Mouse (Mus musculus) ES-Bruce4 (cell line): ENCODE measurements around the gene Olfr237-ps1. TPM values are rescaled to one million over a fixed set of nuclear protein-coding genes. Genes with fewer than 3 reads are reported as not detected.
"Not testable (repeated sequence)": the region's sequence is repeated elsewhere in the genome, so short reads cannot be mapped to it uniquely, and the experiment has no call there.

Source experiments
- H3K27ac ChIP-seq: 2 replicates; pipeline ENCODE4 v1.5.1; 2012; ENCODE audit warnings: low read length, inconsistent platforms; ENCODE audit not compliant: insufficient read depth
- H3K27me3 ChIP-seq: 2 replicates; pipeline ENCODE4 v1.6.1; 2012; ENCODE audit warnings: mild to moderate bottlenecking, low read length, inconsistent platforms; ENCODE audit not compliant: control insufficient read depth, poor library complexity, insufficient read depth, severe bottlenecking
- H3K36me3 ChIP-seq: 2 replicates; pipeline ENCODE4 v1.6.1; 2012; ENCODE audit warnings: inconsistent platforms, mild to moderate bottlenecking, low read length, moderate library complexity; ENCODE audit not compliant: control insufficient read depth, poor library complexity, insufficient read depth, severe bottlenecking
- H3K4me1 ChIP-seq: one replicate; pipeline ENCODE4 v1.8.1; 2011; ENCODE audit warnings: low read length; ENCODE audit not compliant: control insufficient read depth, insufficient read depth
- H3K4me3 ChIP-seq: 2 replicates; pipeline ENCODE4 v1.5.1; 2011; ENCODE audit warnings: low read depth, mild to moderate bottlenecking, low read length
- H3K9ac ChIP-seq: 2 replicates; pipeline ENCODE4 v1.6.1; 2012; ENCODE audit warnings: low read depth, mild to moderate bottlenecking, inconsistent platforms; ENCODE audit not compliant: poor library complexity, severe bottlenecking
- H3K9me3 ChIP-seq: replicated peaks from 2 replicates; pipeline ENCODE4 v1.6.1; 2012; ENCODE audit warnings: mild to moderate bottlenecking, low read length, inconsistent platforms; ENCODE audit not compliant: control insufficient read depth, poor library complexity, insufficient read depth, severe bottlenecking
- CTCF ChIP-seq: IDR thresholded peaks from one replicate; pipeline ENCODE4 v1.8.1; 2011; ENCODE audit warnings: low read depth, low read length
- EP300 ChIP-seq: IDR thresholded peaks from 2 replicates; pipeline ENCODE4 v1.6.1; 2011; ENCODE audit warnings: low read depth, low read length; ENCODE audit not compliant: insufficient read depth
- POLR2A ChIP-seq: IDR thresholded peaks from one replicate; pipeline ENCODE4 v1.8.1; 2011; ENCODE audit warnings: low read length; ENCODE audit not compliant: insufficient read depth
- polyA plus RNA-seq: library from polyadenylated mRNA; stranded (reverse); fragments of >200 nt; gene quantifications from 2 replicates; pipeline ENCODE4 v1.2.4, GENCODE M21; 2011; ENCODE audit warnings: low read depth; ENCODE audit not compliant: missing spikeins, insufficient read depth, insufficient read length

Gene Olfr237-ps1
- not detected in 2 replicates for polyA plus RNA-seq

GRCm38 (mm10) chr6:43146267-43146666 is at the start of gene Olfr237-ps1:
Gene Olfr237-ps1, plus strand, starts transcription at chr6:43146567.
- H3K27me3 ChIP-seq, H3K4me3 ChIP-seq, H3K9me3 ChIP-seq, H3K4me1 ChIP-seq, H3K27ac ChIP-seq, H3K9ac ChIP-seq, H3K36me3 ChIP-seq: not testable (repeated sequence)

- not testable (repeated sequence) for H3K4me1 ChIP-seq, H3K27me3 ChIP-seq, H3K4me3 ChIP-seq, H3K27ac ChIP-seq, H3K36me3 ChIP-seq, H3K9ac ChIP-seq, H3K9me3 ChIP-seq
These were observed 40.3 kb upstream of the Olfr237-ps1 start, which contains the start of gene Olfr441 for GRCm38 (mm10) chr6:43106069-43106468. Gene Olfr441, plus strand, starts transcription at chr6:43106369.

GRCm38 (mm10) chr6:43159502-43159901 is 13.1 kb downstream of the Olfr237-ps1 start:
- no peak overlapping the region for H3K4me3 ChIP-seq
- no peaks in the 10 kb centered on the region for H3K9me3 ChIP-seq
- TF ChIP-seq POLR2A, result no peak
- no peak for TF ChIP-seq EP300
- no peak for TF ChIP-seq CTCF
- no peaks in the 10 kb centered on the region for H3K27me3 ChIP-seq
- no peak overlapping the region for H3K27ac ChIP-seq
- no peaks in the 10 kb centered on the region for H3K36me3 ChIP-seq
- no peaks in the 10 kb centered on the region for H3K4me1 ChIP-seq
- H3K9ac ChIP-seq, result no peak overlapping the region

- H3K9me3 ChIP-seq, result no peaks in the 10 kb centered on the region
- H3K36me3 ChIP-seq, result no peaks in the 10 kb centered on the region
These were observed 16.6 kb downstream of the Olfr237-ps1 start, which contains the start of gene Olfr437 for GRCm38 (mm10) chr6:43162982-43163381. Gene Olfr437, plus strand, starts transcription at chr6:43163282.

GRCm38 (mm10) chr6:43167246-43167645 is 20.9 kb downstream of the Olfr237-ps1 start:
- no peak overlapping the region for H3K9ac ChIP-seq
- no peaks in the 10 kb centered on the region for H3K36me3 ChIP-seq

More at GRCm38 (mm10) chr6:43162982-43163381, 16.6 kb downstream of the Olfr237-ps1 start, which contains the start of gene Olfr437:
- no peak for TF ChIP-seq POLR2A
- TF ChIP-seq CTCF, result no peak
- no peak for TF ChIP-seq EP300
- Histone ChIP-seq H3K9ac (no peak within 1 kb of the TSS), H3K27me3 (no peaks in the 10 kb centered on the region), H3K27ac (no peak within 1 kb of the TSS), H3K4me3 (no peak within 1 kb of the TSS), H3K4me1 (no peaks in the 10 kb centered on the region)

GRCm38 (mm10) chr6:43171840-43172239 is 25.5 kb downstream of the Olfr237-ps1 start, which contains the start of gene Olfr13:
Gene Olfr13, plus strand, starts transcription at chr6:43172140.
- Histone ChIP-seq H3K27me3 (no peaks in the 10 kb centered on the region), H3K36me3 (no peaks in the 10 kb centered on the region), H3K4me3 (no peak within 1 kb of the TSS), H3K27ac (no peak within 1 kb of the TSS), H3K4me1 (no peaks in the 10 kb centered on the region), H3K9me3 (no peaks in the 10 kb centered on the region), H3K9ac (no peak within 1 kb of the TSS)
- TF ChIP-seq EP300 (no peak), CTCF (no peak), POLR2A (no peak)

More at GRCm38 (mm10) chr6:43167246-43167645, 20.9 kb downstream of the Olfr237-ps1 start:
- no peaks in the 10 kb centered on the region for H3K9me3 ChIP-seq
- TF ChIP-seq EP300, result no peak
- TF ChIP-seq POLR2A, result no peak
- TF ChIP-seq CTCF, result no peak
- H3K27me3 ChIP-seq, result no peaks in the 10 kb centered on the region
- no peak overlapping the region for H3K4me3 ChIP-seq
- H3K4me1 ChIP-seq, result no peaks in the 10 kb centered on the region
- no peak overlapping the region for H3K27ac ChIP-seq
